Mouse (Mus musculus) myocyte (in vitro differentiated cells): Measurements from ENCODE around the gene Ptpn13. TPM values are rescaled to one million over a fixed set of nuclear protein-coding genes. Genes with fewer than 3 reads are reported as not detected.

ENCODE experiments used
- H3K27me3 ChIP-seq: one replicate; pipeline ENCODE4 v1.6.1; 2011; ENCODE audit not compliant: control insufficient read depth, insufficient read depth, insufficient read length
- H3K36me3 ChIP-seq: one replicate; pipeline ENCODE4 v1.6.1; 2011; ENCODE audit not compliant: control insufficient read depth, insufficient read depth
- H3K4me2 ChIP-seq: one replicate; pipeline ENCODE4 v1.6.1; 2011; ENCODE audit warnings: low read depth, control low read depth
- H3K4me3 ChIP-seq: one replicate; pipeline ENCODE4 v1.5.1; 2011; ENCODE audit warnings: mild to moderate bottlenecking, control low read depth, moderate library complexity
- H3K79me2 ChIP-seq: one replicate; pipeline ENCODE4 v1.6.1; 2011; ENCODE audit not compliant: control insufficient read depth, insufficient read depth
- H3ac ChIP-seq: one replicate; pipeline ENCODE4 v1.6.1; 2011; ENCODE audit not compliant: control insufficient read depth, insufficient read length
- CEBPB ChIP-seq: IDR thresholded peaks from 2 replicates; pipeline ENCODE4 v1.6.1; 2011; ENCODE audit warnings: mild to moderate bottlenecking, moderate library complexity; ENCODE audit not compliant: poor library complexity, insufficient read depth, severe bottlenecking
- E2F4 ChIP-seq: IDR thresholded peaks from one replicate; pipeline ENCODE4 v1.6.1; 2011; ENCODE audit warnings: mild to moderate bottlenecking, control low read depth, moderate library complexity; ENCODE audit not compliant: insufficient read depth
- MAX ChIP-seq: IDR thresholded peaks from one replicate; pipeline ENCODE4 v1.6.1; 2011; ENCODE audit warnings: low read depth, mild to moderate bottlenecking, control low read depth
- MYOD1 ChIP-seq, 3 experiments: IDR thresholded peaks; one replicate each; pipeline ENCODE4 v1.6.1; 2011; ENCODE audit warnings: control low read depth in 2 of 3, low read depth in 2 of 3, mild to moderate bottlenecking in 2 of 3, moderate library complexity in 1 of 3; ENCODE audit not compliant: insufficient read length in 2 of 3, control insufficient read depth in 1 of 3
- MYOG ChIP-seq, 3 experiments: IDR thresholded peaks; one replicate each; pipeline ENCODE4 v1.6.1; 2011; ENCODE audit warnings: control low read depth in 2 of 3, low read depth in 2 of 3, mild to moderate bottlenecking in 2 of 3; ENCODE audit not compliant: insufficient read length in 2 of 3, control insufficient read depth in 1 of 3, insufficient read depth in 1 of 3
- POLR2A ChIP-seq: IDR thresholded peaks from one replicate; pipeline ENCODE4 v1.6.1; 2011; ENCODE audit warnings: low read depth, mild to moderate bottlenecking, control low read depth, moderate library complexity; ENCODE audit not compliant: insufficient read length
- POLR2AphosphoS2 ChIP-seq: IDR thresholded peaks from one replicate; pipeline ENCODE4 v1.6.1; 2011; ENCODE audit warnings: low read depth, control low read depth; ENCODE audit not compliant: insufficient read length
- REST ChIP-seq: IDR thresholded peaks from one replicate; pipeline ENCODE4 v1.6.1; 2011; ENCODE audit warnings: mild to moderate bottlenecking, control low read depth, moderate library complexity; ENCODE audit not compliant: insufficient read depth, insufficient read length
- SRF ChIP-seq: IDR thresholded peaks from one replicate; pipeline ENCODE4 v1.6.1; 2011; ENCODE audit warnings: low read depth; ENCODE audit not compliant: control insufficient read depth, insufficient read length
- TCF12 ChIP-seq: IDR thresholded peaks from one replicate; pipeline ENCODE4 v1.6.1; 2011; ENCODE audit warnings: mild to moderate bottlenecking, control low read depth; ENCODE audit not compliant: poor library complexity, insufficient read depth, severe bottlenecking
- TCF3 ChIP-seq: IDR thresholded peaks from one replicate; pipeline ENCODE4 v1.6.1; 2011; ENCODE audit warnings: low read depth, control low read depth; ENCODE audit not compliant: insufficient read length
- USF1 ChIP-seq: IDR thresholded peaks from one replicate; pipeline ENCODE4 v1.6.1; 2011; ENCODE audit warnings: low read depth, mild to moderate bottlenecking, control low read depth, moderate library complexity
- polyA plus RNA-seq: library from polyadenylated mRNA; unstranded; fragments of >200 nt; fragmentation: generic; extraction: Trizol; gene quantifications from one replicate; pipeline ENCODE4 v1.2.1, GENCODE M21; 2012; ENCODE audit warnings: missing spikeins

The Ptpn13 gene
- polyA plus RNA-seq, 1 experiment = 5.3 TPM

DNA sequence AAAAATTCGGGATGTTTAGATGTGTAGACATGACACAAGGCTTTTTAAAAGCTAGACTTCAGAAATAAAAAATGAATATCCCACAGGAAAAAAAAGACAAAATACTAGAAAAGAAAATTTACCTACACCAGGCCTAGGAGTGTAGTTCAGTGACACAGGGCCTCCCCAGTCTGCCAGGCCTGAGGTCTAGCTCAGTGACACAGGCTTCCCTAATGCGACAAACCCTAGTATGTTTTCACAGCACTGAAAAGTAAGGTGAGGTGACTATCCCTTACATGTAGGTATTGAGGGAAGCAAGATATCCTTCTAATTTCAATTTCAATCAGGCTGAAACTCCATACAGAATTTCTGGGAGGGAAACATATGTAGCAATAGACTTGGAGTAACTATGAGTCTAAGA lies 212.2 kb downstream of the Ptpn13 start:
- Histone ChIP-seq H3K4me2 (no peak overlapping the region), H3ac (no peak overlapping the region), H3K4me3 (no peak overlapping the region), H3K36me3 (no peaks in the 10 kb centered on the region), H3K27me3 (no peaks in the 10 kb centered on the region), H3K79me2 (no peaks in the 10 kb centered on the region)
- TF ChIP-seq E2F4 (no peak), MYOD1 (IDR thresholded peaks at IDR 0.05; ENCODE audit: control insufficient read depth in 1 of 3, insufficient read length in 2 of 3, low read depth in 2 of 3) (no peak), TCF12 (no peak), POLR2A (no peak), SRF (no peak), MYOG (IDR thresholded peaks at IDR 0.05; ENCODE audit: control insufficient read depth in 1 of 3, insufficient read depth in 1 of 3, insufficient read length in 2 of 3, low read depth in 2 of 3) (no peak), REST (no peak), CEBPB (no peak), TCF3 (no peak), POLR2AphosphoS2 (no peak), USF1 (no peak), MAX (no peak)

DNA sequence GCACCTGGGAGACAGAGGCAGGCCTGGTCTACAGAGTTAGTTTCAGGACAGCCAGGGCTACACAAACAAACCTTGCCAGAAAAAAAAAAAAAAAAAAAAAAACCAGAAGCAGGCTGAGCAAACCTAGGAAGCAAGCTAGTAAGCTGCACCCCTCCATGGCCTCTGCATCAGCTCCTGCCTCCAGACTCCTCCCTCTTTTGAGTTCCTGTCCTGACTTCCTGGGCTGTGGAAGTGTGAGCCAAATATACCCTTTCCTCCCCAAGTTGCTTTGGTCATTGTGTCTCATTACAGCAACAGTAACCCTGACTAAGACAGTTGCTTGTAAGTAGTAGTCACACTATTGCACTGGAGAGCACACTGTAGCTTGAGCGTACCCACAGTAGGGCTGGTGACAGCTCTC lies 219.2 kb downstream of the Ptpn13 start:
- Histone ChIP-seq H3ac (no peak overlapping the region), H3K4me3 (no peak overlapping the region), H3K4me2 (no peak overlapping the region), H3K79me2 (no peaks in the 10 kb centered on the region), H3K27me3 (no peaks in the 10 kb centered on the region), H3K36me3 (no peaks in the 10 kb centered on the region)
- TF ChIP-seq SRF (no peak), USF1 (no peak)

DNA sequence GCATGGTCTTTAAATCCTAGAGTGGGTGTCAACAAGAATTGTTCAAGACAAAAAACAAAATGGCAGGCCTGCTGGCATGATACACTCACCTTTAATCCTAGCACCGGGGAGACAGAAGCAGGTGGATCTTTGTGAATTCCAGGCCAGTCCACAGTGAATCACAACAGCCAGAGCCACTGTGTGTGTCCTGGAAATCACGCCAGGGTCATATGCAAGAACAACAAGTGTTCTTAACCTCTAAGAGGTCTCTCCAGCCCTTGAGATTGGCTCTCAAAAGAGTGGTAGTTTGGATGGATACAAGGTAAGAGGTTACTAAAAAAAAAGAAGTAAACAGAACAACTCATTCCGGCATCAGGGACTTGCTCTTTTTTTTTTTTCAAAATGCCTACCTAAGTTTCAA lies 222.3 kb downstream of the Ptpn13 start:
- Histone ChIP-seq H3ac (no peak overlapping the region), H3K36me3 (no peaks in the 10 kb centered on the region), H3K4me2 (no peak overlapping the region), H3K79me2 (no peaks in the 10 kb centered on the region), H3K27me3 (no peaks in the 10 kb centered on the region), H3K4me3 (no peak overlapping the region)
- TF ChIP-seq MAX = no peak
- no peak for TF ChIP-seq E2F4
- no peak for TF ChIP-seq SRF
- TF ChIP-seq CEBPB = no peak
- TF ChIP-seq POLR2AphosphoS2 = no peak
- no peak for TF ChIP-seq MYOD1 (IDR thresholded peaks at IDR 0.05; ENCODE audit: control insufficient read depth in 1 of 3, insufficient read length in 2 of 3, low read depth in 2 of 3)
- TF ChIP-seq POLR2A = no peak

Other genes starting within 250 kb of the Ptpn13 start
- gene Mapk10, start 213.9 kb upstream of the Ptpn13 start, polyA plus RNA-seq = 0.05 TPM
- 0.04 TPM for gene Slc10a6, start 204.2 kb downstream of the Ptpn13 start, polyA plus RNA-seq
- gene 1700016H13Rik, start 230.8 kb downstream of the Ptpn13 start, polyA plus RNA-seq = not detected